Mouse (Mus musculus): Measurements from ENCODE around the gene Apoe. TPM values are rescaled to one million over a fixed set of nuclear protein-coding genes. Genes with fewer than 3 reads are reported as not detected.

The Apoe gene
- total and polyA plus RNA-seq, 3 experiments = 6.2 to 16.7 (median 10.0) TPM

DNA sequence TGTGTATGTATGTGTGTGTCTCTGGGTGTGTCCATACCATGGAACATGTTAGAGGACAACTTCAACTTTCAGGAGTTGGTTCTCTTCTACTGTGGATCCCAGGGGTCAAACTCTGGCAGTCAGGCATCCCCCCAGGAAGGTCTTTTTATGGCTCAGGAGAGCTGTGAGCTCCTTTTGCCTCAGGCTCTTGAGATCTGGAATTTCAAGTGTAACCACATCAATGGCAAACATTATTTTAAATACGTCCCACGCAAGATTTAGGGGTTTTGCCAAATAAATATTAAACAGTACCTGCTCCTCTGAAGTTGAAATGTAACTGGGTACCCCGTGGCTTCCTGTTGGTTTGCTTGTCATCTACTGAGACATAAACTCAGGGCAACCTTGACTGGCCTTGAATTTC, 16.0 kb downstream of the Apoe start:
- no peaks in the 10 kb centered on the region for H3K79me2 ChIP-seq (replicated peaks; ENCODE audit: control insufficient read depth, extremely low read depth, insufficient read depth, poor library complexity, severe bottlenecking)
- no peak for DNase-seq (ENCODE audit: extremely low read depth)
- no peaks in the 10 kb centered on the region for H3K9me3 ChIP-seq (replicated peaks; ENCODE audit: low read length)
- no peaks in the 10 kb centered on the region for H3K36me3 ChIP-seq (replicated peaks in 1 of 2; ENCODE audit: control insufficient read depth in 1 of 2, insufficient read depth in 1 of 2, low read length in 1 of 2)
- no peak overlapping the region for H3K4me2 ChIP-seq (ENCODE audit: insufficient read depth, low read depth, poor library complexity, severe bottlenecking)
- H3K4me1 ChIP-seq (ENCODE audit: control insufficient read depth in 1 of 2, insufficient read depth in 2 of 2) = peaks cover 2 to 18% of the 10 kb centered on the region in 2 experiments; a peak in 3 of 4 replicates
- H3K27me3 ChIP-seq (replicated peaks) = no peaks in the 10 kb centered on the region
- H3K9ac ChIP-seq (ENCODE audit: insufficient read depth, low read depth) = no peak overlapping the region
- no peak overlapping the region for H3K4me3 ChIP-seq (replicated peaks in 1 of 3; ENCODE audit: low read depth in 2 of 3, low read length in 2 of 3, poor library complexity in 1 of 3)
- in situ Hi-C loops (cut with MboI; ENCODE audit: low pct_ligation_motif_present, low pct_unique_long_range_greater_than_20kb, low sequenced_read_pairs) = no loop called here
- no peak overlapping the region for H3K27ac ChIP-seq (ENCODE audit: insufficient read depth, low read depth)
- TF ChIP-seq JUND (conservative IDR thresholded peaks at IDR 0.05; ENCODE audit: low read depth, low read length) (no peak), POLR2A (IDR thresholded peaks at IDR 0.05; ENCODE audit: low read depth, low read length) (no peak), TCF12 (IDR thresholded peaks at IDR 0.05; ENCODE audit: low read depth, low read length) (no peak), ZMIZ1 (IDR thresholded peaks at IDR 0.05; ENCODE audit: low read depth, low read length) (no peak), HCFC1 (IDR thresholded peaks at IDR 0.05; ENCODE audit: low read depth, low read length) (no peak), CTCF (conservative IDR thresholded peaks at IDR 0.05 in 1 of 2, IDR thresholded peaks at IDR 0.05 in 1 of 2; ENCODE audit: low read depth in 2 of 2, low read length in 2 of 2) (no peak), TBP (conservative IDR thresholded peaks at IDR 0.05; ENCODE audit: low read depth, low read length) (no peak), MAFK (IDR thresholded peaks at IDR 0.05; ENCODE audit: insufficient replicate concordance, low read length) (no peak), USF2 (conservative IDR thresholded peaks at IDR 0.05; ENCODE audit: low read depth, low read length) (no peak), UBTF (IDR thresholded peaks at IDR 0.05; ENCODE audit: low read depth, low read length) (no peak), USF1 (IDR thresholded peaks at IDR 0.05; ENCODE audit: low read depth, low read length) (no peak), NRF1 (IDR thresholded peaks at IDR 0.05; ENCODE audit: low read depth, low read length) (no peak), MYC (IDR thresholded peaks at IDR 0.05; ENCODE audit: low read depth, low read length) (no peak), GABPA (IDR thresholded peaks at IDR 0.05; ENCODE audit: insufficient replicate concordance, low read depth, low read length) (no peak), ZNF384 (IDR thresholded peaks at IDR 0.05; ENCODE audit: low read depth, low read length) (no peak)
- dilution Hi-C loops (cut with MboI; ENCODE audit: extremely low pct_ligation_motif_present, extremely low pct_unique_long_range_greater_than_20kb, low sequenced_read_pairs) = no loop called here

DNA sequence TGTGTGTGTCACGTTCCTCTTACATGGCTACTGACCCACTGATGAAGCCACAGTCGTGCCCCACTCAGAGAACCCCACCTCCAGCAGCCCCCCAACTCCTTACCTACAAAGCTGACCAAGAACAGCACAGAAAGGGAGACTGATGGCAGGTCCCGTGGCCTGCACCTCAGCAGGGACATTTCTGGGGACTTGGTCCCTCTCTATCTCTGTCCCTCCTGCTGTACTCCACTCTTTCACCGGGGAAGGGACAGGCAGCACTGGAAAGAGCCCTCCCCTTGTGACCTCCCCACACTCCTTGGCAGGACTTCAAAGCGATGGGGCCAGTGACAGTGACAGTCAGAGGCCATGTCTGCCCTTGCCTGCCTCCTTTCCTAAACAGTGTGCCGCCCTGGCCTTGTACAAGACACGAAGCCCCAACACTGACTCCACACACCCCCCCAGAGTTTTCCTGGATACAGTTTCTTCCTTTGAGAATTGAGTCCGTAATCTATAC, 17.7 kb downstream of the Apoe start, which contains the start of the genes Gm44805 and Apoc4:
TSS of gene Gm44805 (minus strand) at position 222 of the 493 bp plus-strand sequence.
TSS of gene Apoc4 (minus strand) at position 278 of the 493 bp plus-strand sequence.
- Histone ChIP-seq H3K9ac (ENCODE audit: insufficient read depth, low read depth) (no peak within 1 kb of the TSS), H3K4me2 (ENCODE audit: insufficient read depth, low read depth, poor library complexity, severe bottlenecking) (no peak within 1 kb of the TSS), H3K9me3 (replicated peaks; ENCODE audit: low read length) (no peaks in the 10 kb centered on the region), H3K79me2 (replicated peaks; ENCODE audit: control insufficient read depth, extremely low read depth, insufficient read depth, poor library complexity, severe bottlenecking) (no peaks in the 10 kb centered on the region), H3K27me3 (replicated peaks) (no peaks in the 10 kb centered on the region), H3K27ac (ENCODE audit: insufficient read depth, low read depth) (no peak within 1 kb of the TSS), H3K4me1 (ENCODE audit: control insufficient read depth in 1 of 2, insufficient read depth in 2 of 2) (peaks cover 2 to 10% of the 10 kb centered on the region in 2 experiments; a peak in 3 of 4 replicates), H3K36me3 (replicated peaks in 1 of 2; ENCODE audit: control insufficient read depth in 1 of 2, insufficient read depth in 1 of 2, low read length in 1 of 2) (no peaks in the 10 kb centered on the region), H3K4me3 (replicated peaks in 1 of 3; ENCODE audit: low read depth in 2 of 3, low read length in 2 of 3, poor library complexity in 1 of 3) (no peak within 1 kb of the TSS)
- in situ Hi-C loops (cut with MboI; ENCODE audit: low pct_ligation_motif_present, low pct_unique_long_range_greater_than_20kb, low sequenced_read_pairs) (no loop called here), dilution Hi-C loops (cut with MboI; ENCODE audit: extremely low pct_ligation_motif_present, extremely low pct_unique_long_range_greater_than_20kb, low sequenced_read_pairs) (no loop called here)
- no peak for DNase-seq (ENCODE audit: extremely low read depth)
- TF ChIP-seq GABPA (IDR thresholded peaks at IDR 0.05; ENCODE audit: insufficient replicate concordance, low read depth, low read length) (no peak), CTCF (conservative IDR thresholded peaks at IDR 0.05 in 1 of 2, IDR thresholded peaks at IDR 0.05 in 1 of 2; ENCODE audit: low read depth in 2 of 2, low read length in 2 of 2) (no peak), RAD21 (IDR thresholded peaks at IDR 0.05; ENCODE audit: low read depth, low read length) (no peak), EP300 (IDR thresholded peaks at IDR 0.05; ENCODE audit: low read length) (no peak), JUND (conservative IDR thresholded peaks at IDR 0.05; ENCODE audit: low read depth, low read length) (no peak), TCF12 (IDR thresholded peaks at IDR 0.05; ENCODE audit: low read depth, low read length) (no peak), MXI1 (IDR thresholded peaks at IDR 0.05; ENCODE audit: low read depth, low read length) (no peak), MYC (IDR thresholded peaks at IDR 0.05; ENCODE audit: low read depth, low read length) (no peak)
